Mouse (Mus musculus) thymus, adult 2 months (tissue): ENCODE measurements around the gene Rhbdd3.

Experiments
- CTCF ChIP-seq: fragments of 200-500 bp; IDR thresholded peaks from 2 replicates; pipeline ENCODE4 v1.5.1; 2012; ENCODE audit warnings: mild to moderate bottlenecking, control low read depth, low read length, moderate library complexity, borderline replicate concordance; ENCODE audit not compliant: control insufficient read depth, poor library complexity, insufficient read depth; ENCODE audit errors: extremely low read depth
- POLR2A ChIP-seq: fragments of 200-500 bp; IDR thresholded peaks from 2 replicates; pipeline ENCODE4 v1.6.1; 2012; ENCODE audit warnings: mild to moderate bottlenecking, low read length, control low read depth, moderate library complexity; ENCODE audit not compliant: control insufficient read depth, poor library complexity, insufficient read depth; ENCODE audit errors: extremely low read depth

- TF ChIP-seq CTCF (no peak), POLR2A (no peak)
Observed at GRCm38 (mm10) chr11:5100801-5101200, 2.1 kb downstream of the Rhbdd3 start.
